Mouse (Mus musculus) fibroblast of lung, adult 2 months (primary cell): ENCODE results near the gene Acacb.

Experiments
- DNase-seq: peaks from one replicate; pipeline ENCODE4 v3.0.0-alpha.2; 2011; ENCODE audit warnings: low read depth

Acacb gene

GRCm38 (mm10) chr5:114175596-114176171 is 29.3 kb downstream of the Acacb start:
- peak; percentile 94 for DNase-seq

GRCm38 (mm10) chr5:114176548-114177400 is 30.4 kb downstream of the Acacb start:
- no peak for DNase-seq

- no peak for DNase-seq
Observed at GRCm38 (mm10) chr5:114177966-114178719, 31.8 kb downstream of the Acacb start.

- DNase-seq: no peak
Observed at GRCm38 (mm10) chr5:114179541-114179940, 33.2 kb downstream of the Acacb start.

- DNase-seq: no peak
Observed at GRCm38 (mm10) chr5:114183493-114183892, 37.2 kb downstream of the Acacb start.

GRCm38 (mm10) chr5:114187108-114187507 is 40.8 kb downstream of the Acacb start:
- no peak for DNase-seq

GRCm38 (mm10) chr5:114188900-114189464 is 42.6 kb downstream of the Acacb start:
- DNase-seq: no peak

- DNase-seq: no peak
Observed at GRCm38 (mm10) chr5:114194161-114194560, 47.8 kb downstream of the Acacb start.

- no peak for DNase-seq
Observed at GRCm38 (mm10) chr5:114199116-114199777, 52.9 kb downstream of the Acacb start.

GRCm38 (mm10) chr5:114206158-114206557 is 59.8 kb downstream of the Acacb start:
- no peak for DNase-seq

GRCm38 (mm10) chr5:114213183-114213582 is 66.8 kb downstream of the Acacb start:
- DNase-seq: no peak

- no peak for DNase-seq
Observed at GRCm38 (mm10) chr5:114218771-114219170, 72.4 kb downstream of the Acacb start.

GRCm38 (mm10) chr5:114226051-114226450 is 79.7 kb downstream of the Acacb start:
- no peak for DNase-seq

GRCm38 (mm10) chr5:114228901-114229300 is 82.6 kb downstream of the Acacb start:
- DNase-seq: no peak

GRCm38 (mm10) chr5:114238924-114239323 is 92.6 kb downstream of the Acacb start:
- DNase-seq: no peak

- DNase-seq: no peak
Observed at GRCm38 (mm10) chr5:114239737-114240136, 93.4 kb downstream of the Acacb start.

- DNase-seq: no peak
Observed at GRCm38 (mm10) chr5:114246465-114246864, 100.1 kb downstream of the Acacb start.

- DNase-seq: no peak
Observed at GRCm38 (mm10) chr5:114248174-114248589, 101.8 kb downstream of the Acacb start.

GRCm38 (mm10) chr5:114259495-114259894 is 113.2 kb downstream of the Acacb start:
- no peak for DNase-seq

GRCm38 (mm10) chr5:114261494-114261893 is 115.2 kb downstream of the Acacb start:
- DNase-seq: no peak

- DNase-seq: no peak
Observed at GRCm38 (mm10) chr5:114264030-114264459, 117.7 kb downstream of the Acacb start.

GRCm38 (mm10) chr5:114264791-114265190 is 118.5 kb downstream of the Acacb start:
- DNase-seq: no peak
